Mouse (Mus musculus) A20 (cell line): ENCODE data around the gene Dnah3.

Experiments
- DNase-seq: peaks from one replicate; pipeline ENCODE4 v3.0.0-alpha.2; 2011; ENCODE audit warnings: low read depth, low spot score

Dnah3 gene

DNA sequence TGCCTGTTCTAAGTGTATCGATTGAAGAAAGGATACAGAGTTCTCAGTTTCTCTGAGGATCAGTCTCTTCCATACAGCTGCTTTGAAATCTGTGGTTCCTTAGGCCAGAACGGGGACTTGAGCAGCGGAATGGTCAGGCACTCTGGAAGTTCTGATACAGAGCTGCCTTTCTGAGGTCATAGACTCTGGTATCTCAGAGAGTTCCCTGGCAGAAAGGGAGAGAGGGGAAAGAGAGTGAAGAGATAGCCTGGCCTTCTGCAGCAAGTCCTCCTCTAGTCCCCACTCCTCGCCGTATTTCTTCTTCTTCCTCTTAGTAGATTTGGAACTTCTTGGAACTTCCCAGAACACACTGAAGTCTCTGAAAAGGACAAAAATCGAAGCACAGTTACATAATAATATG is at the start of gene Dnah3:
Dnah3 (minus strand) TSS at position 101 of the 400 bp plus-strand sequence.
- no peak for DNase-seq

GRCm38 (mm10) chr7:120142743-120143142 is 47.7 kb upstream of the Dnah3 start:
- DNase-seq: peak; percentile 4

- DNase-seq: no peak
Measured at GRCm38 (mm10) chr7:120128951-120129350, 33.9 kb upstream of the Dnah3 start.

- no peak for DNase-seq
Measured at GRCm38 (mm10) chr7:120127686-120128059, 32.6 kb upstream of the Dnah3 start.

DNA sequence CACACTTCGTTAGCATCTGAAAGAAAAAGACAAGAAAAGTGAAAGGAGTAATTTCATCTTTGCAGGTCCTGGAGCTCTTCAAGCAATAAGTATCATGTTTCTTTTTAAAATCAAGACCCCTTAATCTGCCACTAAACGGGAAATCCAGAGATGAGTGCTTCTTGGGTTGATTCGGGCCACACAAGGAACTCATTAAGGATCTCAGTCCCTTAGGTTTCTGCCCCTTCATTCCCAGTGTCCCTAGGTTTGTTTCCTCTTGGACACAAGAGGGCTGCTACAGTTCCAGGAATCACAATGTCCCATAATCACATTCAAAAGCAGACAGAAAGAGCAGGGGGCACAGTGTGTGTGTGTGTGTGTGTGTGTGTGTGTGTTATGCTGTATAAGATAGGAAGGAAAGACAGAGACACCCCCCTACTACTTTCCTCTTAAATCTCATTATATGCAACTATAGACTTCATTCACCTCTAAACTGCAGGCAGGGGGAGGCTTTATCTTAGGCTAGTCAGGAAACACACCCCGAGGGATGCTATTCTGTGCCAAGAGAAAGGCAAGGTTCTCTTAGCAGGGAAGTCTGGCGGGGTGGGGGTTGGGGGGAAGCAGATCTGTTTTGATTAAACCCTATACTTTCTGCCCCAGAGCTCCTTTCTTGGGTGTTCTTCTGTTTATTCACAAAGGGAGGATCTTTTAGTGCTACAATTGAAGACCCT is 32.1 kb upstream of the Dnah3 start:
- no peak for DNase-seq

DNA sequence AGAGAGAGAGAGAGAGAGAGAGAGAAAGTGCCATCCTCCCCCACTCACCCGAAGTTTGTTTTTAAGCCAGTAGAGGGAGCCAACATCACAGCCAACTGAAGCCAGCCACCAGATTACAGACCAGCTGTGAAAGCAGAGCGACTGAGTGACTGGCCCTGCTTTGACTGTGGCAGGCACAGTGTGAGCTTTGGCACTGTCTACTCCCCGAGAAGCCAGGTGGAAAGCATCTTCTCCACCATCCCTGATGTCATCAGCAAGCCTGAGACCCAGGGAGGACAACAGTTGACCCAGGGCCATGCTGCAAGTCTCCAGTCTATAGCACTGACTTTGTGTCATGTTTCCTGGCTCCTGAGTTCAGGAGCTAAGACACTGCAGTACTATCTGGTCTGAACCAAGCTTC is 29.8 kb upstream of the Dnah3 start:
- DNase-seq: peak; percentile 66

DNA sequence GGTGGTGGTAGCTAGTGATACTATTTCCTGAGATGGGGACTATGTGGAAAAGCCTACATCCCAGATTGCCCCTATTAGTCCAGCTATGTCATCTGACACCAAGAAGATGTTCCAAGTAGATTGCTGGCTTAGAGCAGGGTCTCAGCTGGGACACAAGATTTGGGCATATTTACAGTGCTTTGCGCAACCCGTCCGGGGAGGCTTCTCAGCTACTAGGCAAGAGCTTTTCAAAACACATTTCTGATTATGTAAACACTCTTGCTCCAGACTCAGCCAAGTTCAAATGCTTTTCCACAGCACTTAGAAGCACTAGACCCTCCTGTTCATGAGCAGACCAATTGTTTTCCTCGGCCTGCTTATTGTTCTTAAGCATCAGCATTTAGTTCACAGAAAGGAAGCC is 28.7 kb upstream of the Dnah3 start:
- no peak for DNase-seq

- no peak for DNase-seq
Measured at GRCm38 (mm10) chr7:120117529-120117928, 22.4 kb upstream of the Dnah3 start.

DNA sequence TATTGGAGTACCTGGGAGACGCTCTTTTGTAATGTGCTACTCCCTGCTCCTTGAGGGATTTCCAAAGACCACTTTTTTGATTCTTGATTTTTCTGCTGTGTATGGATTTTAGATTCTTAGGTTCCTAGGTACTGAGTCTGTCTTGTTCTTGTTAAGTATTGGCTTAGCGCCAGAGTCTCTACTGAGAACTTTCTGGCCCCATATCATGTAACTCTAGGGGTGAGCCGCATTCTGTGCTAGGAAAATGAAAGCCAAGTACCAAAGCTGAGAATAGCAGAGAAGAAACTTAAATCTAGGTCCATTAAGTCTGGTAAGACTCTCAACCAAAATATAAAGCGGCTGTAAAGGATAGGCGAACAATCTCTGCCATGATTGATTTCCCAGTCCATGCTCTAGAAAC is 21.9 kb upstream of the Dnah3 start:
- DNase-seq: no peak

DNA sequence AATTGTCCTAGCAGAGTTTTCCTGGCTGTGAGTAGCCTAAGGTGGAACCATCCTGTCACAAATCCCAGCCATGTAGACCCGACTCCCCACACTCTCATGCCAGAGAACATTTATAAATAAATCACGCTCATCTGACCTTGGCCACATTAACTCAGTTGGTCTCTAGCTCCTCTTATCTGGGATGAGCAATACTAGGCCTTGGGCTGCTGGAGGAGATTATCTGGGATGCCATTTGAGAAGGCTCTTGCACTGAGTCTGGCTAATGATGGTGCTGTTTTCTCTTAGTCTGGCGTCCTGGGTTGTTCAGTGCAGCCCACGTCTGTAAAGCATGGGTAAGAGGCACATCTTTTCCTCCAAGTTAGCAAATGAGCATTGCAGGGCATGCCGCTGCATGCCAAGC is 14.6 kb upstream of the Dnah3 start:
- DNase-seq: no peak

- no peak for DNase-seq
Measured at GRCm38 (mm10) chr7:120106356-120106755, 11.3 kb upstream of the Dnah3 start.

GRCm38 (mm10) chr7:120104975-120105374 is 9.9 kb upstream of the Dnah3 start:
- DNase-seq: no peak

DNA sequence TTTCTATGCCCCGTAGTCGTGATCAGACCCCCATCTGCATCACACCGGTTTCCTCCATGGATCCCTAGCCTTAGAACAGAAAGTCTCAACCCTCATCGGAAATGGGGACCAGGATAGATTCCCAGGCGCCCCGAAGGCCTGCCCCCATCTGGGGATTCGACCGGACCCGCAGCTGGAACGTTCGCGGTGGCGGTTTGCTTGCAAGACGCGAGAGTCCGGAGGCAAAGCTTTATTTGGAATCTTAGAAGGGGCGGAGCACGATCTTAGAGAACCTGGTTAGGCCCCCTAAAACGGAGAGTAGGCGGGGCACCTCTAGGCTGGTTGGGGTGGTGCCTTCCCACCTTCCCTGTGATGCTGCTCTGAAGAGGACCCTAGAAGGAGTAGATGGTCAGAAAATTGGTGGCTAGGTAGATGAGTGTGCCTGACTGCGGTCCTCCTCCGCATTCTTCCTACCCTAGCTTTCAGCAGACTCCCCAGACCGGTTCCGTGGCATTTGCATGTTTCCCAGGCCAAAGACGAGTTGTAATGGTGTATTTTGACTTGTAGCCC is 8.0 kb upstream of the Dnah3 start:
- DNase-seq: no peak

- no peak for DNase-seq
Measured at GRCm38 (mm10) chr7:120102164-120102972, 7.3 kb upstream of the Dnah3 start, which contains the start of gene Tmem159. Gene Tmem159 (plus strand): TSS chr7:120102353.

GRCm38 (mm10) chr7:120098403-120098802 is 3.3 kb upstream of the Dnah3 start:
- peak; percentile 72 for DNase-seq

GRCm38 (mm10) chr7:120097845-120098244 is 2.8 kb upstream of the Dnah3 start:
- DNase-seq: peak; percentile 29

- no peak for DNase-seq
Measured at GRCm38 (mm10) chr7:120094216-120094615, 864 bp downstream of the Dnah3 start.

GRCm38 (mm10) chr7:120093033-120093432 is 2.0 kb downstream of the Dnah3 start:
- no peak for DNase-seq

GRCm38 (mm10) chr7:120080177-120080576 is 14.9 kb downstream of the Dnah3 start:
- DNase-seq: no peak

- DNase-seq: no peak
Measured at GRCm38 (mm10) chr7:120069164-120069563, 25.9 kb downstream of the Dnah3 start.

- DNase-seq: no peak
Measured at GRCm38 (mm10) chr7:120068114-120068513, 27.0 kb downstream of the Dnah3 start.

DNA sequence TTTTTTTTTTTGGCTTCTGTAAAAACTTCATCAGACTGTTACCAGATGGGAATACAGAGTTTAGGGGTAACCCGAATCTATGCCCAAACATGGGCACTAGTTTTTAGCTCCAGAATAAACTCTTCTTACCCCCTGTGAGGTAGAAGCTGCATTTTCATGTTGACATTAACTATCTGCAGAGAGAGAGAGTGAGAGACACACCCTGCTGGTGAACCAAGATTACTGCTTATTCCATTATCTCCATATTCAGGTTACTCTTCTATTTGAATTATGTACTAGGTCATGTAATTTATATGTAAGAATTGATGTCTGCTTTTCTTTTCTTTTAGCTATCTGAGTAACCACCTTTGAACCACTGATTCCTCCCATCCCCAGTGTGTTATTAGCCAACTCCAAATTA is 31.0 kb downstream of the Dnah3 start:
- DNase-seq: no peak

DNA sequence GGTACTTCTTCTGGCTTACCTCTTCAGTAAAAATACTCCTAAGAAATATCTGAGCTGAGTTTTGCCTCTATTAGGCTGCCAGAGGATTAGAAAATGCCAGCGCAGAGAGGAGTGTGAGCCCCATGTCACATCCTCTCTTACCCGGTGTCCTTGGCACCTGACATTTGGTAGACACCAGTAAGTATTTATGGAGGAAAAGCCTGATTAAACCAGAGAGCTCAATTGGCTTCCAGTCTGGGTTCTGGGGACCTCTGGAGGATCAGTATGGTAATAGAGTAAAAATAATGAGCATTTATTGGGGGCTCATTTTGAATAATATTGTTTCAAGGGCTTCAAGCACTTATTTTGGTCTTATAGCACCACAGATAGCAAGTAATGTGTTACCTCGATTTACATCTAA is 39.6 kb downstream of the Dnah3 start:
- DNase-seq: no peak
